Mouse (Mus musculus) embryo, embryonic 9.5 days (tissue): ENCODE results near the gene Tmem50b.

ENCODE experiments used
- DNase-seq: peaks from one replicate; pipeline ENCODE4 v3.0.0-alpha.2; 2017; ENCODE audit errors: extremely low spot score

The Tmem50b gene

DNA sequence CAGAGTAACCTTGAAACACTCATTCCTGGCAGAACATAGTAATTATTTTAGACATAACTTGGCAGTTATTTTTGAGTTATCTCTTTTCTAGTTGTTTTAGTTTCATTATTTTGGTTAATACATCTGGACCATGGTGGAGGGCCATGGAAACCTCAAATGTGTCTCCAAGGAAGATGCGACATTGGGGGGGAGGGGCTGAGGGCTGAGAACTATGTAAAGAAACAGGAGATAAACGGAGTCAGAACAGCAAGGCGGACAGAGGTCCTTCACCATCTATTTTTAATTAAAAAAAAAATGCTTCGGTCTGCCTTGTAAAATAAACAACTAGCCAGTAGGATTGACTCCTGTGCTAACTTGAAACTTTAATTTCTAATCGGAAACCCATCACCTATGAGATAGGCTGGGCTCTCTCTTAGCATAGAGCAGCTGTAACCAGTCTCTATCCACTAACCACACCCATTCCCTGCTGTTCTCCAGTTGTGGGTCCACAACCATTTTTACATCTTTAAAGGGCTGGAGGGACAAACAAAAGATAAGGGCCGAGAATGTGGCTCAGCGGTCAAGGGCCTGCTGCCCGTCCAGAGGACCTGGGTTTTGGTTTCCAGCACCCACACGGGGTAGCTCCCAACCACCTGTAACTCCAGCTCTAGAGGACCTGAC is 32.2 kb downstream of the Tmem50b start:
- DNase-seq: no peak

DNA sequence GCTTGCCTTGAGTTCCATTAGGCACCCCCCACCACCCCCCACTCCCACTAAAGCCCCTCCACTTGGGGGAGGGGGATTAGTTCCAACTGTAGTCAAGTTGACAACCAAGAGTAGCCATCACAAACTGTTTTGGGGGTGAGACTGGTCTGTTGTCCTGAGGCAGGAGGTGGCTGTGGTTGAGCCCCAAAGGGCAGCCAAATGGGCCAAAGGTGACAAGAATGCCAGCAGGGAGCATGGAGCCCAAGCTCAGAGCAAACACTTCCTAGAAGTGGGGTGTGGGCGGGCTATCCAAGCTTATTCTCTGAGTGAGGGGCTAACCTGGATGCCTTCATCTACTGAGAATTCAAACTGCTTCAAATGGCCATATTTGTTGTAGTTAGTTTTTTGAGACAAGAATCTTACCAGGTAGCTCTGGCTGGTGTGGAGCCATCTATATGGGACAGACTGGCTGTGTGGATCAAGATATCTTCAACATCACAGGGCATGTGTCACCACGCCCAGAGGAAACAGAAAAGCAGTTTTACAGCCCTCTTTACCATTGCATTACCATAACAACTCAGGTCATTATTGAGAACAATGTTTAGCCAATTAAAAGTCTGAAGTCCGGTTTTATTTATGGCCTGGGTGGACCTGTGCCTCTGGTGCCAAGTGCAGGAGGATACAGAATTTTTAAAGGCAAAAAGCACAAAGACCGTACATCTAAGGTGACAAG is 32.9 kb downstream of the Tmem50b start:
- DNase-seq: no peak

DNA sequence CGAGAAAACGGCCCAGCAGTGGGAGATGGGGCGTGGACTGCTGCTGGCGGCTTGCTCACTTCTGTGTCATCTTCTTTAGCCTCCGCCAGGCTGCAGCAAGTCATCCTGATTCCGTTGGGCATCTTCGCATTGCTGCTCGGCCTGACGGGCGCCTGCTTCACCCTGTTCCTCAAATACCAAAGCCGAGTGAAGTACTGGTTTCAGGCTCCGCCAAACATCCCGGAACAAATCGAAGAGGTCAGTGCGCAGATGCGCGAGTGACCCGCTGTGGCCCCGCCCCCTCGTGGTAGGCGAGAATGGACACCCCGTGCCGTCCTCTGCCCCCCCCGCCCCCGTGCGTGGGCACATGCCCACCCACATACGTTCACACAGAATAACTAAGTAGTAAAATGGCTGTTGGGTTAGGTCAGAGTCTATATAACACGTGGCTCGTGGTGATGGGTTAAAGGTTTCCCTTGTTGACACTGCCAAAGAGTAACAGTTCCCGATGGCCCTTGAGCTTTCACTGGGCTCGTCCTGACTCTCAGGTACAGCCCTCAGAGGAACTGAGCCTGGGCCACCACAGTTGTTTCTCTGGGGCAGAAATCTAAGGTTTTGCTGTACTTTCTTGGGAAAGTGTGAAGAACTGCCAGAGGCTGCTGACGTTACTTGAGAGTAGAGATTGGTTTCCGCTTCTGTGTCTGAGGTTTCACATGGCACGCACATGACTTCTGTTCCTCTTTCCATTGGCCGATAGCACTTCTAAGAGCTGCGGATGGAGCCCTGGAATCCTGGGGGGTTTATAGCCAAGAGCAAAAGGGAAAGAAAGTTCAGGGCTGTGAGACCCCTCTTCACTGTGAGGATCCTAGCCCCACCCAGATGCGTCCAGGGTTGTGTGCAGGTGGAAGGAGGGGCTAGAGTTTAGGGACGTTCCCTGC is 35.8 kb downstream of the Tmem50b start:
- no peak for DNase-seq

DNA sequence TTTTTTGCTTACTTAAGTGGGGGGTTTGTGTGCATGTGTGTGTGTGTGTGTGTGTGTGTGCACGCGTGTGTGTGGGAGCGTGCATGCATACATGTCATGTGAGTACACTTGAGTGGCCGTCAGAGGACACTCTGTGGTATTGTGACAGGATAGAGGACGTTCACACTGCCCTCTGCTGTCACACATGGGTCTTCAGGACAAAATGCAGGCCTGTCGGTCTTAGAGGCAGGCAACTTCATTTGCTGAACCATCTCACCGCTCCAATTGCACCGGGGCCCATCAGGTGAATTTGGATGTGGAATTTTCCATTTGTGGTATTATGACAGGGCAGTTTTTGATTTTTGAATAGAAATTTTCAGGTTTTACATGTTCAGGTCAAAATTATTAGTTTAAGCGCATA is 36.5 kb downstream of the Tmem50b start:
- DNase-seq: peak; percentile 28

DNA sequence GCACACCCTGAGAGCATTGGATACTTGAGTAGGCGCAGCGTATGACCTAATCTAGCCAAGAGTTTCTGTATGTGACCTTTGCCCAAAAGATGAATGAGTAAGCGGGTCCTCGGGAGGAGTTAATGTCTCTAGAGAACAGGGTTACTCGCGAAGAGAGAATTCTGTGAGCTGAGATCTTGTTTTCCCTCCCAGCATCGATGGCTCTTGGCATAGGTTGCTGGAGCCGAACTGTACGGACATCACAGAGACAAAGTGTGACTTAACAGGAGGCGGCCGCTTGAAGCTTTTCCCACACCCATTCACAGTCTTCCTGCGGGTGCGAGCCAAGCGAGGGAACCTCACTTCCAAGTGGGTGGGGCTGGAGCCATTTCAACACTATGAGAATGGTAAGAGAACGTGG is 39.9 kb downstream of the Tmem50b start:
- DNase-seq: no peak

DNA sequence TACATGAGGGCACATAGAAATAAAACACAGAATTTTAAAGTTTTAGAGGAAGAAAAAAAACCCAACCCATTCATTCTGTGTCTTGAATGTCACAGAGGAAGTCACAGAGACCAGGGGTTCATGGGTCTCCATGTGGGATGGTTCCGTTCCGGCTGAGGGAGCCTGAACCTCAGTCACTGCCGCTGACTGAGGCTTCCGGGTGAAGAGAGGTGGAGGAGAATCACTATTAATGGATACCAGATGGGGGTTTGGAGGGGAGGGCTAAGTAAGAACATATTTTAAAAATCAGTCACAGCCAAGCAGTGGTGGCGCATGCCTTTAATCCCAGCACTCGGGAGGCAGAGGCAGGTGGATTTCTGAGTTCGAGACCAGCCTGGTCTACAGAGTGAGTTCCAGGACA is 40.4 kb downstream of the Tmem50b start:
- no peak for DNase-seq

DNA sequence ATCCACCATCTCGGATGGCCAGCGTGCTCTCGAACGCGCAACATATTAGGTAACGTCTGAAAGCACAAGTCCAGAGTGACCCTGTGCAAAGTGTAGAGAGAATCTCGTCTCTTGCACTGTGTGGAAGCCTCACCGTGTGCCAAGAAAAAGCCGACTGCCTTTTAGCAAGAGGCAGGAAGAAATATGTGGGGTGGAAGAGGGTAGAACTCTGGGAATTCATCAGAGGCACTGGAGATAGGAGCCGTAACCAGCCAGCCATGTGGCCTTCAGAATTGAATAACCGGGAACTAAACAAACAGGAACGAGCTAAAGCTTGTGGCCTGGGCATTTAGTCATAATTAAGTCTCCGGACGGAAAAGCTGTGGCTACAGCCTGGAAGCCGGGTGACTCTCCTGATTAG is 40.9 kb downstream of the Tmem50b start:
- no peak for DNase-seq

DNA sequence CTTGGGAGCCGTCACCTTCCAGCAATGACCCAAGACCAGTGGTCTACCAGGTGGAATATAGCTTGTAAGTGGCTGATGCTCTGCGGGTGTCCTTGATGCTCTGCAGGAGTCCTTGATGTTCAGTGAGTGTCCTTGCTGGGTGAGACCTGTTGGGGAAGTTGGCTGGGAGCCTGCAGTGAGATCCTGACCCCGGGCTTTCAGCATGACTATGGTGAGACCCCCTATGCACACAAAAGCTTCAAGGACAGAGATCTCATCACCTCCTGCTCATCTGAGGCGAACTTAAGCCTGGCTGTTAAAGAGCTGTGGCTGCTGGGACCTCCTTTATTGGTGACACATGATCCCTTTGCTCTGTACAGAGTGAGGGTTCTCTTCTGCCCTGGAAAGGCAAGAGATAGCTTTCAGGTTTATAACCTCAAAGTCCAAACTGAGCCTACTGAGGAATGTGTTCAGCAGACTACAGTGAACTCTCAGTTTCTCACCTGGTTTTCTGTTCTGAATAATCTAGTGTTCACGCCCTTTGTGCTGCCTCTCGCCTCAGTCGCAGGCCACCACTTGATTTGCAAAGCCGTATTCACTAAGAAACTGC is 42.5 kb downstream of the Tmem50b start:
- no peak for DNase-seq

DNA sequence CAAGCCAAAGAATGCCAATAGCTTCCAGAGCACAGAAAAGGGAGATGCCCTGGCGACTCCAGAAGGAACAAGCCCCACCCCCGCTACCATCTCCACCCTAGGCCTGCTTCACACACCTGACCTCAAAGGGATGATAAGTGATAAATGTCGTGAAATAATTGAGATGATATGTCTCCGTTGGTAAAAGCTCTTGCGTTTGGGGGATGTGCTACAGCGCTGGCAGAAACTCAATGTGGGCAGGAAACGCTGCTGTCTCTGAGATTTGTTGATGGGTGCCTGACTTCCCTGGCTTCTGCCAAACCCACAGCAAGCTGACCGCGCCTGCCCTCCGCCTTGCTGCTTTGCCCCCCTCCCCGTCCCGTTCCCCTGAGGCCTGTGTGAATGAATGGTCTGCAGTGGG is 44.0 kb downstream of the Tmem50b start:
- DNase-seq: no peak

DNA sequence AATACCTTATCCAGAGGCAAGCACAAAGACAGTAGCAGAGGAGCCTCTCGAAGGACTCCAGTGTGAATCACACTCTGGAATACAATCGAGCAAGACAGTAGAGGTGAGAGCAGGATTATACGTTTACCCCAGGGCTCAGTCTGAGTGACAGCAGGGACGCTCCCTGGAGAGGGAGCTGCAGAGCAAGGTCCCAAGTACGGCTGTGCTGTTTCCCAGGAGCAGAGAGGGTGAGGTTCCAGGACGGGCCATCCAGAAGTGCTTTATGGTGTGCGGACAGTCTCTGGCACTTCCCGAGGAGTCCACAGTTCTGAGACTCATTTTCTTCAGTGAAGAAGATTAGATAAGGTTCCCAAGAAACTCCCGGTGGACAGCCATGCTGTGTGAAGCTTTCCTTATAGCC is 45.5 kb downstream of the Tmem50b start:
- no peak for DNase-seq

DNA sequence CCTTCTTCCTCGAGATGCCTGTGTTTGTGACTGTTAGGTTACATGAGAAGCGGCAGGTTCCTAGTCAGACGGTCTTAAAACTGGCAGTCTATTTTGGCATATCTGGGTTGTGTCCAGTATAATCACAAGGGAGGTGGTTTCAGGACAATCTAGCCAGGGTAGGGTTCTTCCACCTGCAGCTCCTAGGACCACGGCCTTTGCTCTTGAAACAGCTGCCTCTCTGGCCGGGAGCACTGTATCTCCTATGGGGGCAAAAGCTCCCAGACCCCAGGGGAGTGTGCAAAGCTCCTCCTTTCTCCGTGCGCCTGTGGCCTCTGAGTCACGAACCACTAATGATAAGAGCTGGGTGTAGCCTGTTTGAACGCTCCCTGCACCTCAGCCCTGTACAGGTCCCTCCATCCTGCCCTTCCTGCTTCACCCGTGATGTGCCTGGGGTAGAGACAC is 46.5 kb downstream of the Tmem50b start:
- DNase-seq: no peak

DNA sequence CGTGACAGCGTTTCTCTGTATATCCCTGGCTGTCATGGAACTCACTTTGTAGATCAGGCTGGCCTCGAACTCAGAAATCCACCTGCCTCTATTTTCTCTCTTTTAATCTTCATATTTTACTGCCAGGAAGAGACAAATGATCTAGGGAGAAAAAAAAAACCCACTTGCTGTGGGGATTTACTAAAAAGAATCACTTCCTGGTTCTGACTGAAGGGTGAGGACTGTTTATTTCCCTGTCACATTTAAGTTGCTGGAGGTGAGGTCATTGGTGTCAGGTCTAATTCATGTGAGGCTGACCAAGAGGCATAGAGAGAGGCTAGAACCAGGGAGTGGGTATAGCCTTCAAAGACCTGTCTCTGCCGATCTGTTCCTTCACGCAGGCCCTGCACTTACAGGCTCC is 48.0 kb downstream of the Tmem50b start:
- DNase-seq: no peak

DNA sequence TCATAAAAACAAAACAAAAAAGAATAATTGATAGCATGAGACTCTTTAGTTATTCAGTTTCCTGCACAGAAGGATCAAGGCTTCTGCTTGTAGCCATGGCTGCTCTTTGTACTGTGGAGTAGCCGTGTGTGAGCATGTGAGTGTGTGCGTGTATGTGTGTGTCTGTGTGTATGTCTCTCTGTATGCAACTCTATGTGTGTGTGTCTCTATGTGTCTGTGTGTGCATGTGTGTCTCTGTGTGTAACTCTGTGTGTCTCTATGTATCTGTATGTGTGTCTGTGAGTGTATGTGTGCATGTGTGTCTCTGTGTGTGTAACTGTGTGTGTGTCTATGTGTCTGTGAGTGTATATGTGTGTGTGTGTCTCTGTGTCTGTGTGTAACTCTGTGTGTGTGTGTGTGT is 48.6 kb downstream of the Tmem50b start:
- DNase-seq: no peak

DNA sequence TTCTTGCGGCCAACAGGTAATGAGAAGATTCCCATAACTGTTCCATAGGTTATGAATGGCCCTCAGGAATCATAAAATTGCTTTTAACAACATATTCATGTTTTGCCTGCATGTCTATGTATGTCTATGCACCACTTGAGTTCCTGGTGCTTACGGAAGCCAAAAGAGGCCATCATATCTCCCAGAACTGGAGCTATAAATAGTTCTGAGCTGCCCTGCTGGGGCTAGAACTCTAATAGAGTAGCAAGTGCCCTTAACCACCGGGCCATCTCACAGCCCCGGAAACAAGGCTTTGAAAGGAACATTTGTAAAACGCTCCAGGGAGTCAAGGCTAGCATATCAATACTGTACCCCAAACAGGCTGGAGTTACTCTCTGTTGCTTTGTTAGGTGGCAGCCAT is 49.0 kb downstream of the Tmem50b start:
- DNase-seq: no peak

DNA sequence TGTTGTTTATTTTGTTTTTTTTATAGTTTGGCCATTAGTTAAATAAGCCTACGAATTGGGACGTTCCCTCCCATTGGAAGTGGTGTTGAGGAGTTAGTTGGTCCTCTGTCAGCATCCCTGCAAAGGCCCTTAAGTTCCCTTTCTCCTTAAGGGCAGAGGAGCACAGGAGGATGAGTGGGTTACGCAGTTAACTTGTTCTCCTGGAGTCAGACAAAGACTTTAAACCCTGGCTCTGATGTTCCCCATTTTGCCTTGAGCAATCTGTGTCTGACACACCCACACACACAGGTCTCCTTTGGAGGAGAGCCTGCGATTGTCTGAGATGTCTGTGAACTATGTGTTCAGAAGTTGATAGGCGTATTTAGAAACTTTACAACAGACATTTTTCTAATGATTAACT is 49.6 kb downstream of the Tmem50b start:
- DNase-seq: no peak

DNA sequence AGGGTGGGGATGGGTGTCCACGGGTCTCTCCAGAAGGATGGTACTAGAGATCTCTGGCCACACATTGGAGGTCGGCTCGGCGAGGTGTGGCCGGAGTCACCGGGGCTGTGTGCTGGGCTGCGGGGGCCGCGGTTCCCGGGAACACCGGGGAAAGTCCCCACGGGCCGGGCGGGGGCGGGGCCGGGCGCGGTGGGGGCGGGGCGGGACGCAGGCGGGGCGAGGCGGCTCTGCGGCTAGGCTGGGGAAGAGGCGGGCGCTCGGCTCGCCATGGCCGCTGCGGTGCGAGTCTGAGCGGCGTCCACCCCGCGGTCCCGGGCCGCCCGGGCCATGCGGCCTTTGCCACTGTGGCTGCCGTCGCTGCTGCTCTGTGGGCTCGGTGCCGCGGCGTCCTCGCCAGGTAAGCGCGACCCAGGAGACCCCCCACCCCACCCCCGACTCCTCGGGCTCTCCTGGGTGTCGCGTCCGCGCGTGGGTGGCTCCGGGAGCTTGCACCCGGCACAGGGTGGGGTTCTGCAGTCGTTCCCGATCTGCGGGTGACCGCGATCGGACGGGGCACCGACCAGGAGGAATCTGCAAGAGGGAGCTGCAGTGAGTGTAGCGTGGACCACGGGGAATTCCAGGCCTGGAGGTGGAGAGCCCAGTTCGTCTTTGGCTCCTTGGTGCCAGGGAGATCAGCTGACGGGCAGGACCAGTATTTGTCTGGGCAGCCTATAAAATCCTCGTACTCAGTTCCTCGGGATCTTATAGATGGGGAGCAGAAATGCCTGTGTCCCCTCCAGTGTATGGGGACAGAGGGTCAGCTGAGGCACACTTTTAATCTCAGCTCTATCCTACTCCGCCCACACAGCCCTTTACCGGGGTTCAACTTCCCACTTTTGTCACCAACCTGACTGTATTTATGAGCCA is 50.5 kb downstream of the Tmem50b start, which contains the start of gene Ifngr2:
Ifngr2 (plus strand) TSS at position 237 of the 906 bp plus-strand sequence.
- DNase-seq: peak; percentile 79

DNA sequence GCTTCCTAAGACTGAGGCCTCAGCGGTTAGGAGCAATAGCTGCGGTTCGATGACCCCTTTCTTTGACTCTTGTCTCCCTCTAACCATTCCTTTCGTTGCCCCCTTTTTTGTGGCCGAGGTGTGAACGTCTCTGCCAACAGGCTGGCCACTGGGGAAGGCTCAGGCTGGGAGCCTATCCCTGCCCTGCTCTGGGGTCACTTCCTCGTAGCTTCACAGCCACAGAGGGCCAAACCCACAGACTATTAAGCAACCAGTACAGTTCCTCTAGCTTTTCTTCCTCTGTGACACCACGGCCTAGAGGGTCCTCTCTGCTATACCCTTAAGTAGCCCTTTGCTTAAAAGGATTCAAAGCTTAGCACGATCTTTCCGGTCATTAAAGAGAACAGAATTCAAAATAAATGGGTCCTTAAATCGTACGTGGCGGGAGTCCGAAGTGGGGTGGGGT is 51.2 kb downstream of the Tmem50b start:
- no peak for DNase-seq

DNA sequence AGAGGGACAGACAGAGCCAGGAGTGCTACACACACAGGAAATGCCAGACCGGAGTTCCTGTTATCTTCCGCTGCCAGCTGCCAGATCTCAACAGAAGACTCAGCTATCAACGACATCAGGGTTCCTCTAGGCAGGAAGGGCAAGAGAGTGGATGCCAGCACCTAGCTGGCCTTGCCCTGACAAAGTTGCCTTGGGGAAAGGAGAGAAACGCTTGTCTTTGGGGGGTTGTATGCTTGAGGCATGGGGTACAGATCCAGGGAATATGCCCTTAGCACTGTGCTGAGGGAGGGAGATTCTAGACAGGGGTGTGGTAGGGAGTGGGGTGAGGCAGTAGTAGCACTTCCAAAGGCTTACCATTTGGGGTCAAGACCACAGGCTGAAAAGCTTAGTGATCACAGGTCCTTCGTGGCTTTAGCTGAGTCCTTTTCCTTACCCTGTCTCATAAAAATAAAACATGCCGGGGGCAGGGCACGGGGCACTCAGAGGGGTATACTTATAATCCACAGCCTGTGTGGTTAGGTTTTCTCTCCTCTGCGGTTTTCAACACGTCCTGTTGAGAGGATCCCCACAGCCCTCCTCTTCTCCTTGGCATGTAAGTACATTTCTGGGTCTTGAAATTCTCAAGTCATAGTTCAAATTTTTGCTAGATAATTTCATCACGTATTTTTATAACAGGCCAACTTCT is 51.9 kb downstream of the Tmem50b start:
- DNase-seq: no peak

DNA sequence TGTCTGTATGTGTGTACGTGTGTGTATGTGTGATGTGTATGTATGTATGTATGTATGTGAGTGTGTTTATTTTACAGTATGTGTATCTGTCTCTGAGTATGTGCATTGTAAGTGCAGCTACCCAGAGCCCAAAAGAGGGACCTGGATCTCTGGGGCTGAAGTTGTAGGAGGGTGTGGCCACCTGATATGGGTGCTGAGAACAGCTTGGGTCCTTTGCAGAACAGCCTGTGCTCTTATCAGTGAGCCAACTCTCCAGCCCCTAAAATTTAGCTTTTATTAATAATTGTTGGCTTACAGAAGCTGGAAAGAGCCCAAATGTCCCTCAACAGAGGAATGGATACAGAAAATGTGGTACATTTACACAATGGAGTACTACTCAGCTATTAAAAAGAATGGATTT is 54.0 kb downstream of the Tmem50b start:
- DNase-seq: no peak

DNA sequence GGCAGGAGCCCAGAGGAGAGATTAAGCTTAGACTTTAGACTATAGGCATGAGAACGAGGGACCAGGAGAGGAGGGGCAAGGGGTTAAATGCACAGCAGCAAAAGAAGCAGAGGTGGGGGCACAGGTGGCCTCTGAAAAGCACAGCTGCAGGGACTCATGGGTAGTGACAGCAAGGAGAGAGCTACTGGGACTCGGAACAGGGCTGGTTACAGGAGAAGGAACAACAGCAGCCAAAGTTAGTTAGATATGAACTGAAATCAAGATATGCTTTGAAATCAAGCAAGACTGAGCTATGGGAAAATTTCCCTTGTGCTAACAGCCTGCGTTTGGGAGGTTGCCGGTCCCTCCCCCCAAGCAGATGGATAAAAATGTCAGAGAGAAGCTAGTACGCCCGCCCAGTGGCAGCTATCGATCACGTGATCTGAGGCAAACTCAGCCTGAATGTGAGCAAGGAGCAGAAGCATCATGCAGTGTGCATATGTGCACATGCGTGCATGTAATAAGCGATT is 56.0 kb downstream of the Tmem50b start:
- DNase-seq: no peak
